Mouse (Mus musculus) left cerebral cortex, postnatal 4 days (tissue): ENCODE data around the gene Srcin1. TPM values are rescaled to one million over a fixed set of nuclear protein-coding genes. Genes with fewer than 3 reads are reported as not detected.
A peak's percentile ranks its signal among the peaks of the same experiment; 100 is the strongest.

Experiments used
- DNase-seq: peaks from one replicate; pipeline ENCODE4 v3.0.0-alpha.2; 2022
- intact Hi-C: fragments of 180-260 bp; cut with DNase I; formaldehyde crosslinking; loops from one replicate; pipeline ENCODE4 v1.15.1; 2025
- total RNA-seq, 2 experiments: library from RNA; stranded (reverse); gene quantifications; 2 replicates each; pipeline ENCODE4 v1.2.3; 2021

Srcin1 gene
- total RNA-seq = 100 to 1,000 TPM; 163 to 177 TPM

DNA sequence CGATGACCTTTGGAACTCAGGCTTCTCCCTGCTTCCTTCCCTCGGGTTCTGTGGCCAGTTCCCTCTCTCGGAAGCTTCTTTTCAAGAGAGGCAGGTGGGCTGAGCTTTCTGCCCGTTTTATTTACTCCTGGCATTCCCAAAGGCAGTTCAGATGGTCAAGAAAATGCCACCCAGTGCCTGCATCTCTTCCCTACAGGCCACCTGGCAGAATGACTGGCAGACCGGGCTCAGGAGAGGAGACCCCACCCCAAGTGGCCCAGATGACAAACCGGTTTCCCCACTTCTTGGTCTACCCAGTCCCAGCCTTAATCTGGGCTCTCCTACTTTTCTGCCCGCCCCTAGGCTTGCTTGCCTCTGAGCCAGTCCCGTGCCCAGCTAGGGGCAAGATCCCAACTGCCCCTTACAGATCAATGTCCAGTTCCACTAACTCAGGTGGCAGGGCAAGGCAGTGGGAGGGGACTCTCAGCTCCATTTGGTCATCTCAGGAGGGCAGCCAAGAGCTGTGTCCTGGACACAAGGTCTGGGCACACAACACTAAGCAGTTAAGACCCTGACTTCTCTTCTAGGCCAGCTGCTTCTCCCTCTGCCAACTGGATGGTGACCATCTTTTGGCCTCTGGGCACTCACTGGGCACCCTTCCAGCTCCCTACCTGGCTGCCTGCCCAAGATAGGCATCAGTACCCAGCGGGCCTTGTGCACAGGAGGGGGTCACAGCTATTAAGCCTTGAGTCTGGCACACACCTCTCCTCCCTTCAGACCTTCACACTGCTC lies at the start of gene Srcin1:
TSS of gene Srcin1 (minus strand) at position 51 of the 771 bp plus-strand sequence.
- peak; percentile 91 for DNase-seq
- intact Hi-C loops = loop anchor here (5.0 kb wide), 1 partner anchor 41 kb away; no protein-coding TSS in a partner anchor

DNA sequence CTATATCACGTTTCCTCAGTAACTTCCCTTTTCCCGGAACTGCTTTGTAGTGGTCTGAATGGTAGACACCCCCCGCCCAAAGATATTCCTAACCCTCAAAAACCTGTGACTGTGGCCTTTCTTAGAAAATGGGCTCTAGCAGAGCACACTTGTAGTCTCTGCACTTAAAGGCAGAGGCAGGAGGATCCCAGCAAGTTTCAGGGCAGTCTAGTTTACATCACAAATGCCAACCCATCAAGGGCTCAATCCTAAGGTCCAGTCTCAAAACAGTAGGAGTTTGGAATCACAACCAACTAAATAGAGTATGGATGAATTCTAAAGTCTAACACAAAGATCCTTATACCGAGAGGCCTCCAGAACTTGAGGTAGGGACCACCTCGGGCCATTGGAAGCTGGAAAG lies 49.6 kb upstream of the Srcin1 start:
- no peak for DNase-seq
- intact Hi-C loops = no loop called here

- no peak for DNase-seq
- intact Hi-C loops = loop anchor here (5.0 kb wide), 2 partner anchors 91 to 136 kb away; no protein-coding TSS in a partner anchor
These were observed 47.2 kb upstream of the Srcin1 start for GRCm38 (mm10) chr11:97623166-97623565.

DNA sequence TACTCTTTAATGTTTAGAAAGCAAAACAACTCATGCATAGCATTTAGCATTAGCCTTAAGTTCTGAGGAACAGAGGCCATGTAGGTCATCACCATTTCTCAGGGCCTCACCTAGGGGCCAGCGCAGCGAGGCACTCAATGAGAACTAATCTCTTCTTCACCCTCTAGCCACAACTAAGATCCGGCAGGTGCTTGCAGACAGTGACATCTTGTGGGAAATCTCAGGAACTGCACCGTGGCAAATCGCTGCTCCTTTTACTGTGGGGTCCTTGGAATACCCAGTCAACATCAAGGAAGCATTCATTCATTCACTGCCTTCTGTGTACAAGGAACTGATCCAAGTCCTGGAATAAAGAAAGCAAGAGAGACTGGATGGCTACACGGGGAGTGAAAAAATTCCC lies 46.5 kb upstream of the Srcin1 start:
- peak; percentile 64 for DNase-seq
- intact Hi-C loops = loop anchor here (5.0 kb wide), 2 partner anchors 90 to 135 kb away; no protein-coding TSS in a partner anchor

GRCm38 (mm10) chr11:97619391-97619795 lies 43.4 kb upstream of the Srcin1 start:
- peak; percentile 97 for DNase-seq
- intact Hi-C loops = loop anchor here (5.0 kb wide), 1 partner anchor 42 kb away; the partner anchor contains the start of gene Srcin1

GRCm38 (mm10) chr11:97618368-97618767 lies 42.4 kb upstream of the Srcin1 start:
- intact Hi-C loops = loop anchor here (5.0 kb wide), 1 partner anchor 41 kb away; the partner anchor contains the start of gene Srcin1
- DNase-seq = no peak

DNA sequence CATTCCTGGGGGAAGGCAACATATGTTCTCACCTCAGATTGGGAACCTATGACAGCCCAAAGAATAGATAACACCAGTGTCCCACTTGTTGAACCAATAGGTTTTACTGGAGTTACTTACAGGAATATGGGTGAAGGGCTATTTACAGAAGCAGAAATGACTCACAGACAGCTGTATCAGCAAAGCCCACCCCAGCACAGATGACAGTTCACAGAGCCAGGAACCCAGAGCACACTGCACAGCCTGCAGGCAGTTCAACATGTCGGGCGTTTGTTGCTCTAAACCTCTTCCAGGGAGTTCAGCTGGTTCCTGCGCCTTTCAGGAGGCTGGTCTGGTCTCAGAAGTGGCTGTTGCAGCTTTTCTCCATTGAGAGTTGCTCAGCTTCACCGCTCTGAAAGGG lies 39.3 kb upstream of the Srcin1 start:
- intact Hi-C loops = loop anchor here (5.0 kb wide), 1 partner anchor 38 kb away; the partner anchor contains the start of gene Srcin1
- no peak for DNase-seq

DNA sequence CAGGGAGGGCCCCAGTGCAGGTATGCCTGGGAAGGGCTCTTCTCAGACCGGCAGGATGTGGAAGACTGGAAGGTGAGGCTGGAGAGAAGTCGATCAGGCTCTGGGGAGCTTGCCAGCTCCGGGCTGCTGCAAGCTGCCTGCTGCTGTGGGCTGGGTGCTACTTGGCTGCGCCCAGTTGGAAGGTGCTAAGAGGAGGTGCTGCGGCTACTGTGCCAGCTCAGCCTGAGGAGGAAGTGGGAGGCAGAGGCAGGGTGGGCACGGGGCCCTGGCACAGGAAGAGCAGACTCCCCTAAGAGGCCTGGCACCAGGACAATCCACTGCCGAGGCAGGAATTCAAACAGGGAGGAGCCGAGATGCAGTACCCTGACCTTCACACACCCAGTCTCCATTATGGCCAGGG lies 35.1 kb upstream of the Srcin1 start:
- peak; percentile 25 for DNase-seq
- intact Hi-C loops = no loop called here

DNA sequence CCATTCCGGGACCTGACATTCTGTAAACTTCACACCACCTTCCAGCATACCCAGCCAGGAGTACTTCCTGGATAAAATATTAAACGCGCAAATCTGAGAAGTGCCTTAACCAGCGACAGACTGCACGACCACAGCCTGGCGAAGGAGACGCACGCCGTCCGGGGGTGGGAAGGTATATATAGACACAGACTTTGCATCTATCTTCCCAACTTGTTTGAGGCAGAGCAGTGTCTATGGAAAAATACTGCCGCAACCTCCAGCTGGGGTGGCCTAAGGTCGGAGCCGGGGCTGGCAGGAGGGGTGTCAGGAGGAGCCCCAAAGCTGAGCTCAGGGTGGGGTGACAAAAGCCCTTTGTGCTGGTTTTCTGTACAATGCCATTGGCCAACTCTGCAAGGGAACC lies 33.8 kb upstream of the Srcin1 start:
- intact Hi-C loops = no loop called here

DNA sequence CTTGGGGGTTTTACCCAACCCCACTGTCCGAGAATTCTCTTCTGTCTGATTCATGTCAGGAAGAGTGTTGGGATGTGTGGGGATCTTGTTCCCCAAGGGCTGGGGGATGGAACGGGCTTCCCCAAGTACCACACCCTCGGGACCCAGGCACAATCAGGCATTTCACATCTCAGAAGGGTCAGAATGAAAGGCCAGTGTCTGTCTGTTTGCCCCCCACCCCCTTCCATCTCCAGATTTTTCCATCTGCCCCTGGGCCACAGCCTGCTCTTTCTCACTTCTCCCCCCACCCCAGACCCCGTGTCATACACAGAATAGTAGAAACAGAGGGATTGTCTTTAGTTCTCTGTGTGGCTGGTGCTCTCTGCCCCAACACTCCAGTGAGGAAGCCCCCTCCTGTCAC lies 32.9 kb upstream of the Srcin1 start:
- no peak for DNase-seq
- intact Hi-C loops = no loop called here

More for the DNA sequence above, 33.8 kb upstream of the Srcin1 start:
- DNase-seq = no peak

- no peak for DNase-seq
- intact Hi-C loops = no loop called here
These were observed 31.2 kb upstream of the Srcin1 start for GRCm38 (mm10) chr11:97607056-97607725.

DNA sequence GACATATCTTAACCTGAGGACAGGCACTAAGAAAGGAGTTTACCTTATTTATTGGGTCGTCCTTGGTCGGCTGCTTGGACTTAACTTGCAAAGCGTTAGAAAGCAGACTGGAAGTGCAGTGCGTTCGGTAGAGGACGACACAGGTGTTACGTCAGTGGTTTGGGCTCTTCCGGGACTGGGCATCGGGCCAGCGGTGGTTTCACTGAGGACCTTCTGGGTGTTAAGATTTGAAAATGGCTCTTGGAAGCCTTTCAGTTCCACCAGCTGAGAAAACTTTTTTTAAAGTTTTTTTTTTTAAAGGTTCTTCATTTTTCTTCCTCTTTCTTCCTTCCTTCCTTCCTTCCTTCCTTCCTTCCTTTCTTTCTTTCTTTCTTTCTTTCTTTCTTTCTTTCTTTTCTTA lies 27.9 kb upstream of the Srcin1 start:
- intact Hi-C loops = no loop called here
- no peak for DNase-seq

DNA sequence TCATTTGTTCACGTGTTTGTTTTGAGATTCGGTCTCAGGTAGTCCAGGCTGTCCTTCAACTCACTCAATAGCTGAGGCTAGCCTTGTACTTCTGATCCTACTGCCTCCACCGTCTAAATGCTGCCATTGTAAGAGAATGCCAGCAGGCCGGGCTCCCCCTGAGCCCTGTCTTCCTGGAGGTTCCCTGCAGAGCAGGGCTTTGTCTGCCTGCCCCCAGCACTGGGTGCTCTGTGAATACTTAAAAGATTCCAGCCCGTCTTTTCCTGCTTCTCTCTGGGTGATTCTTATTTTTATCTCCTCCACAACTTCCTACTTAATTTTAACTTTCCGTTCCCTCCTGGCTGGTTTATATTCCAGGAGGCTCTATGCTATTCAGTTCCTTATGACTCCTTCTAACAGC lies 26.2 kb upstream of the Srcin1 start:
- intact Hi-C loops = no loop called here

DNA sequence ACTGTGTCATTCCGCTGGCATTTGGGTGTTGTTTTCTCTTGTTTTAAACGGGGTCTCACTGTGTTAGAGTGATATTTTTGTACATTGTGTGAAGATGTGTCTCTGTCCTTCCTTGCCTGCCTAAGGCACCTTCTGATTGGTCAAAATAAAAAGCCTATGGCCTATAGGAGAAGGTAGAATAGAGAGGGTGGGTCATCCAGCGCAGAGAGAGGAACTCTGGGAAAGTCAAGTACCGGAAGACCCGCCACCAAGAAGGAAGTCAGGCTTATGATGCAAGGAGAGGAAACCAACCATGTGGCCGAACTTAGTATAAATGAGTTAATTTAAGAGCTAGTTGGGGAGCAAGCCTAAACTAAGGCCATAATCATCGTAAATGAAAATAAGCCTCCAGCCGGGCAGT lies 23.1 kb upstream of the Srcin1 start:
- DNase-seq = no peak
- intact Hi-C loops = no loop called here

More for the DNA sequence above, 26.2 kb upstream of the Srcin1 start:
- DNase-seq = no peak

DNA sequence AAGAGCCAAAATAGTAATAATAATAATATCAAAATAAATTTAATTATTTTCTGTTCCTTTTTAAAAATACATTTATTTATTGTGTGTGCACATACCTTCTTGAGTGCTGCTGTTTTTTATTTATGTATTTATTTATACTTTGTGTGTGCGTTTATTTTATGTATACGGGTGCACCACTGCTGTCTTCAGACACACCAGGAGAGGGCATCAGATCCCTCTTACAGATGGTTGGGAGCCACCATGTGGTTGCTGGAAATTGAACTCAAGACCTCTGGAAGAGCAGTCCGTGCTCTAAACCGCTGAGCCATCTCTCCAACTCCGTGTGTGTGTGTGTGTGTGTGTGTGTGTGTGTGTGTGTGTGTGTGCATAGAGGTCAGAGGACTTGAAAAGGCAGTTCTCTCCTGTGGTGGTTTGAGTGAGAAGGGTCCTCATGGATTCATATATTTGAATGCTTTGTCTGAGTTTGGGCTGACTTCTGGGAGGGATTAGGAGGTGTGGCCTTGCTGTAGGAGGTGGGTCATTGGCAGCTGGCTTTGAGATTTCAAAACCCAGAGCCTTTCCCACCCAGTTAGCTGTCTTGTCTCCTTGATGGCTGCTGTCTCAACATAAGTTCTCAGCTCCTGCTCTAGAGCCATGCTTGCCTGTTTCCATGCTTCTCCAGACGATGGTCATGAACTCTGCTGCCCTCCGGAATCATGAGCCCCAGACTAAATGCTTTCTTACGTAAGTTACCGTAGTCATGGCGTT lies 22.1 kb upstream of the Srcin1 start:
- DNase-seq = no peak
- intact Hi-C loops = no loop called here

- DNase-seq = no peak
- intact Hi-C loops = no loop called here
These were observed 18.1 kb upstream of the Srcin1 start for GRCm38 (mm10) chr11:97594136-97594535.

DNA sequence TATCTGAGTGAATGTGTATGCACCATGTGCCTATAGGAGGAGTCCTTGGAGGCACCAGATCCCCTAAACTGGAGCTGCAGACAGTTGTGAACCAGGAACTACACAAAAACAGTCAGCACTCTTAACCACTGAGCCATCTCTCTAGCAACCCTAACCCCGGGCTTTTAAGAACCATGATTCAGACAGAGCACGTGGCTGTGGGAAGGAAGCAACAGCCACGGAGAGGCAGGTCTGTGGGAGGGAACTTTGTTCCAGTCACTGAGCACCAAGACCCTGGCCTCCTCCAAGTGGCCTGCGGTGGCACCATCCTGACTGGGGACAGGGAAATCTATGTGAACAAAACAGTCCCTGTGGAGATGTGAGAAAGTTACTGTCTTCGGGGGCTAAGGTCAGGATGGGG lies 15.9 kb upstream of the Srcin1 start:
- intact Hi-C loops = no loop called here
- no peak for DNase-seq

DNA sequence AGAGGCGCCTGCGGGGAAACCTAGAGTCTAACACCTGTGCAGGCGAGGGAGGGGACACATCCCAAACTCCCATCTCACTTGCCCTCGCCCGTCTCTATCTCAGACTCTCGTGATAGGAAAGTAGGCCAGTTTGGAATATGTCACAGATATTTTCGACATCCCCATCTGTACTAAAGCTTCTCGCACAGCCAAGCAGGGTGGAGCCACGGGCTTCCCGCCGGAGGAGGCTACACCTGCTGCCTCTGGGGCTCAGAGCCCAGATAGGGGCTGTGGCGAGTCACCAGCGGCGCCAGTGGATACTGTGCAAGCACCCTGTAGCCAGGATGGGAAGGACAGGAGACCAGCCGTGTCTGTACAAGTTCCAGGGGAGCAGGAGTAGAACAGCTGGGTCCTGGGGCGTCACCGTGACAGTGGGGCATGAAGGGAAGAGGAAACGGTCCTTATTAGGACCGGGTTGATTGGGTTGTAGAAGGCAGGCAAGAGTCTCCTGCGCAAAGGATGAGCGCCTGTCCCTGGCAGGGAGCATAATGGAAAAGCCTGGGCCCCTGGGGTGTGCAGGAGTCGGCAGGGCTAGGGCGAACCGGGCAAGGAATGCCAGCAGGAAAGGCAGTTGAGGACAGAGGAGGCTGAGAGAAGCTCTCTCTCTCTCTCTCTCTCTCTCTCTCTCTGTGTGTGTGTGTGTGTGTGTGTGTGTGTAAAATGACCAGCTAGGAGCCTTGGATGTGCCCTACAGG lies 14.4 kb upstream of the Srcin1 start:
- intact Hi-C loops = no loop called here

DNA sequence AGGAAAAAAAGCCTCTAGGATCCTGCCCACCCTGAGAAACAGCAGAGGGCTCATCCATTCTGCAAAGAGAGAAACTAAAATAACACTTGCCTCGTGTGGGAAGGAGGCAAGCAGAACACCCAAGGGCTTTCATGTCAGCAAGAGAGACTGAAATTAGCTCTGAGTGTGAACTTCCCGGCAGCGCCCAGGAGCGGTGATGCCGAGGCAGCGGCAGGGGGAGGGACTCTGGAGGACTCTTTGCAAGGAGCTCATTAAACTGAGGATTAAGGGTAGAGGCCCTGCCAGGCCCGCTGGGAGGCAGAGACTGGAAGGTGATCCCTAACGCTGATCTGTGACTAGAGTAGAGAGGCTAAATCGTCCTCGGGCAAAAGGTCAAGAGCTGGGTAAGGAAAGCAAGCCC lies 13.2 kb upstream of the Srcin1 start:
- no peak for DNase-seq
- intact Hi-C loops = no loop called here

More for the DNA sequence above, 14.4 kb upstream of the Srcin1 start:
- peak; percentile 46 for DNase-seq

DNA sequence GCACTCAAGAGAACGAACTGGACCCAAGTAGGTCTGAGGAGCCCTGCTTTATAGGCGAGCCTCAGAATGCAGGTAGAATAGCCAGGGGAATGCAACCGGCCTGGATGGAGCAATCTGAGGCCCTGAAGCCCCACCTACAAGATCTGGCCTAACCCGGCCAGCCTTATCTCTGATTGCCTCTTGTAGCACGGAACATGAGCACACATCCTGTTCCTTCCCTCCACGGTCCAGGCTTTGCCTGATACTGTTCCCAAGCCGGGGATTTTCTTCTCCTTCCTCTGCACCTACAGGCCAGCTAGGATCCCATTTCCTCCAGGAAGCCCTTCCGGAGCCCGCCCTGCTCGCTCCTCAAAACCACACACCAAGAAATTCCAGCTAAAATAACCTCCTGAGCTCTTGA lies 9.9 kb upstream of the Srcin1 start:
- intact Hi-C loops = no loop called here
- DNase-seq = no peak
